Mouse (Mus musculus): ENCODE measurements around the gene Slc4a11. TPM values are rescaled to one million over a fixed set of nuclear protein-coding genes. Genes with fewer than 3 reads are reported as not detected.

Slc4a11 gene
- polyA plus RNA-seq, 1 experiment = not detected

GRCm38 (mm10) chr2:130693563-130693962 lies 3.8 kb downstream of the Slc4a11 start:
- Histone ChIP-seq H3K4me3 (ENCODE audit: insufficient read depth, low read depth, low read length) (no peak overlapping the region), H3K27ac (ENCODE audit: insufficient read depth, low read depth, low read length) (no peak overlapping the region), H3K4me1 (ENCODE audit: control insufficient read depth, insufficient read depth, low read length) (peaks cover 22% of the 10 kb centered on the region)
- TF ChIP-seq CTCF (IDR thresholded peaks at IDR 0.05; ENCODE audit: insufficient read depth, low read depth, low read length) (no peak), POLR2A (IDR thresholded peaks at IDR 0.05; ENCODE audit: insufficient read depth, low read depth, low read length) (no peak)
- WGBS = 53% methylated on average over 3 of the region's 3 CpGs

- no peak overlapping the region for H3K4me3 ChIP-seq (ENCODE audit: insufficient read depth, low read depth, low read length)
- no peak for TF ChIP-seq CTCF (IDR thresholded peaks at IDR 0.05; ENCODE audit: insufficient read depth, low read depth, low read length)
- TF ChIP-seq POLR2A (IDR thresholded peaks at IDR 0.05; ENCODE audit: insufficient read depth, low read depth, low read length) = no peak
- no peaks in the 10 kb centered on the region; the same call in 1 of the 2 replicates for H3K4me1 ChIP-seq (ENCODE audit: control insufficient read depth, insufficient read depth, low read length)
- H3K27ac ChIP-seq (ENCODE audit: insufficient read depth, low read depth, low read length) = no peak overlapping the region
- 83% methylated on average over 2 of the region's 2 CpGs for WGBS
These were observed 8.3 kb downstream of the Slc4a11 start for GRCm38 (mm10) chr2:130689011-130689410.

DNA sequence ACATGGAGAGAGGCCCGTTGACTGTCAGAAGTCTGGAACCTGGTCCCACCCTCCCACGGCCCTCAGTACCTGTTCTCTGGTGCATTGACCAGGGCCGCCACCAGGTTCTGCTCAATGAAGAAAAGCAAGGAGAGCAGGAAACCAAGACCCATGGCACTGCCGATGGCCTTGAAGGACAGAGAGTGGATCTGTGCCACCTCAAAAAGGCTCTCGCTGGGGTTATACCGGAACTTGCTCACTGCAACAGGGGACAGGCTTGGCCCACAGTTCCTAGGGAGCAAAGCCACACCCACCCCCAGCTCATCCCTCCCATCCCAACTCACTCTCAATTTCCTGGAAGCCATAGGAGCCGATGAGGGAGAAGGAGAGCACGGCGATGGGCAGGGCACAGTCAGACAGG lies 11.9 kb downstream of the Slc4a11 start:
- Histone ChIP-seq H3K4me1 (ENCODE audit: control insufficient read depth, insufficient read depth, low read length) (no peaks in the 10 kb centered on the region), H3K27ac (ENCODE audit: insufficient read depth, low read depth, low read length) (no peak overlapping the region)
- WGBS = 91% methylated on average over 9 of the region's 9 CpGs

GRCm38 (mm10) chr2:130681531-130681930 lies 15.8 kb downstream of the Slc4a11 start:
- 75% methylated on average over 3 of the region's 3 CpGs for WGBS
- TF ChIP-seq CTCF (IDR thresholded peaks at IDR 0.05; ENCODE audit: insufficient read depth, low read depth, low read length) = no peak
- TF ChIP-seq POLR2A (IDR thresholded peaks at IDR 0.05; ENCODE audit: insufficient read depth, low read depth, low read length) = no peak
- Histone ChIP-seq H3K27ac (ENCODE audit: insufficient read depth, low read depth, low read length) (no peak overlapping the region), H3K4me1 (ENCODE audit: control insufficient read depth, insufficient read depth, low read length) (no peaks in the 10 kb centered on the region), H3K4me3 (ENCODE audit: insufficient read depth, low read depth, low read length) (no peak overlapping the region)

More for the DNA sequence above, 11.9 kb downstream of the Slc4a11 start:
- H3K4me3 ChIP-seq (ENCODE audit: insufficient read depth, low read depth, low read length) = no peak overlapping the region
- no peak for TF ChIP-seq CTCF (IDR thresholded peaks at IDR 0.05; ENCODE audit: insufficient read depth, low read depth, low read length)
- TF ChIP-seq POLR2A (IDR thresholded peaks at IDR 0.05; ENCODE audit: insufficient read depth, low read depth, low read length) = no peak

- H3K27ac ChIP-seq (ENCODE audit: insufficient read depth, low read depth, low read length) = no peak overlapping the region
- 92% methylated on average over 6 of the region's 6 CpGs for WGBS
- no peak for TF ChIP-seq CTCF (IDR thresholded peaks at IDR 0.05; ENCODE audit: insufficient read depth, low read depth, low read length)
- no peak for TF ChIP-seq POLR2A (IDR thresholded peaks at IDR 0.05; ENCODE audit: insufficient read depth, low read depth, low read length)
- H3K4me3 ChIP-seq (ENCODE audit: insufficient read depth, low read depth, low read length) = no peak overlapping the region
- no peaks in the 10 kb centered on the region for H3K4me1 ChIP-seq (ENCODE audit: control insufficient read depth, insufficient read depth, low read length)
These were observed 17.4 kb downstream of the Slc4a11 start for GRCm38 (mm10) chr2:130679899-130680298.

DNA sequence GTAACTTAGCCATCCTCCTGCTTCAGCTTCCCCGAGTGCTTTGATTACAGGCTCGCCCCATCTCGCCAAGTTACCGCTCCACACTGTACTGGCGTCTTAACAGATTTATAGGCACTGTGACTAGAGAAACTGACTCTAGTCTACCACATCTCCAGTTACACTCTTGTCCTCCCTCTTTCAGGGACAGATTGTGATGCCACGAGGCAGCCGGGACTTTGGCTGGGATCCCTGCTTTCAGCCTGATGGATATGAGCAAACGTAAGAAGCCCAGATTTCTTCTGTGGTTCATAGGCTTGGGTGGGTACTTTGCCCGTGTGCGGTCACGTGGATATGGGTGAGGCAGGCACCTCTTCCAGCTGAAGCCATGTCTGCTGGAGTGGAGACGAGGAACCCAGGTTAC lies 18.2 kb downstream of the Slc4a11 start:
- 92% methylated on average over 12 of the region's 12 CpGs for WGBS
- Histone ChIP-seq H3K27ac (ENCODE audit: insufficient read depth, low read depth, low read length) (no peak overlapping the region), H3K4me1 (ENCODE audit: control insufficient read depth, insufficient read depth, low read length) (no peaks in the 10 kb centered on the region), H3K4me3 (ENCODE audit: insufficient read depth, low read depth, low read length) (no peak overlapping the region)
- no peak for TF ChIP-seq CTCF (IDR thresholded peaks at IDR 0.05; ENCODE audit: insufficient read depth, low read depth, low read length)
- no peak for TF ChIP-seq POLR2A (IDR thresholded peaks at IDR 0.05; ENCODE audit: insufficient read depth, low read depth, low read length)

- Histone ChIP-seq H3K27ac (ENCODE audit: insufficient read depth, low read depth, low read length) (no peak overlapping the region), H3K4me1 (ENCODE audit: control insufficient read depth, insufficient read depth, low read length) (no peaks in the 10 kb centered on the region), H3K4me3 (ENCODE audit: insufficient read depth, low read depth, low read length) (no peak overlapping the region)
- TF ChIP-seq POLR2A (IDR thresholded peaks at IDR 0.05; ENCODE audit: insufficient read depth, low read depth, low read length) (no peak), CTCF (IDR thresholded peaks at IDR 0.05; ENCODE audit: insufficient read depth, low read depth, low read length) (no peak)
- WGBS = 91% methylated on average over 10 of the region's 10 CpGs
These were observed 20.1 kb downstream of the Slc4a11 start for GRCm38 (mm10) chr2:130677211-130677610.

GRCm38 (mm10) chr2:130667559-130667958 lies 29.8 kb downstream of the Slc4a11 start, which contains the start of gene Itpa:
Itpa (plus strand) TSS chr2:130667610.
- H3K27ac ChIP-seq (ENCODE audit: insufficient read depth, low read depth, low read length) = peak within 1 kb of the TSS; percentile 34
- H3K4me1 ChIP-seq (ENCODE audit: control insufficient read depth, insufficient read depth, low read length) = peaks cover 13% of the 10 kb centered on the region
- peak; percentile 45 for TF ChIP-seq CTCF (IDR thresholded peaks at IDR 0.05; ENCODE audit: insufficient read depth, low read depth, low read length)
- peak; percentile 57 for TF ChIP-seq POLR2A (IDR thresholded peaks at IDR 0.05; ENCODE audit: insufficient read depth, low read depth, low read length)
- peak within 1 kb of the TSS; percentile 79 for H3K4me3 ChIP-seq (ENCODE audit: insufficient read depth, low read depth, low read length)
- WGBS = under 1% methylated on average over 31 of the region's 31 CpGs

GRCm38 (mm10) chr2:130664102-130664701 lies 33.1 kb downstream of the Slc4a11 start, which contains the start of gene Ddrgk1:
Ddrgk1 (minus strand) TSS chr2:130664659.
- peaks cover 18% of the 10 kb centered on the region for H3K4me1 ChIP-seq (ENCODE audit: control insufficient read depth, insufficient read depth, low read length)
- H3K27ac ChIP-seq (ENCODE audit: insufficient read depth, low read depth, low read length) = peak within 1 kb of the TSS; percentile 100
- TF ChIP-seq POLR2A (IDR thresholded peaks at IDR 0.05; ENCODE audit: insufficient read depth, low read depth, low read length) = peak; percentile 89
- no peak for TF ChIP-seq CTCF (IDR thresholded peaks at IDR 0.05; ENCODE audit: insufficient read depth, low read depth, low read length)
- under 1% methylated on average over 40 of the region's 40 CpGs for WGBS
- H3K4me3 ChIP-seq (ENCODE audit: insufficient read depth, low read depth, low read length) = peak within 1 kb of the TSS; percentile 86
